Mouse (Mus musculus) mouse trophoblast stem cell (cell line): ENCODE measurements around the gene Pdzd2.

Source experiments
- in situ Hi-C, 2 experiments: fragments of 300-500 bp; cut with MseI, MboI; formaldehyde crosslinking; loops; 2 replicates in 1 of 2; 3 replicates in 1 of 2; pipeline ENCODE4 v1.15.1; 2025

Gene Pdzd2

GRCm38 (mm10) chr15:12578276-12578675 lies 161.4 kb downstream of the Pdzd2 start:
- in situ Hi-C loops: loop anchor here (5.0 kb wide), 1 partner anchor 206 kb away; no protein-coding TSS in a partner anchor

DNA sequence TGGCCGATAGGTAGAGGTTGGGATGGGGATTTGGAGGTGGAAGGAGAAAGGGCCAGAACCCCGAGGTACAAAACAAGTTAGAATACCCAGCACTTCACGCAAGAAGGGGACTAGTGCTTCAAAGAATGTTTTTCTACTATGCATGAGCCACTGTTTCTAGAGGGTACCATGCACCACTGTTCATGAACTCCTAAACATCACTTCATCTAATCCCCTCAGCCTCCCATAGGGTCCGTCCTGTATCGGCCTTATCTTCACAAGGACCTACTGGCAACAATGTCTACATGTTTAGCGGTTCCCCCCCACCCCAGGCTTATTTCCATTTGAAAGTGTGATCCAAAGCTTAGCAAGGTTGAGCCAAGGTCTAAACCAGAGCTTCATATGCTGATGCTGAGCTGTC lies 162.0 kb downstream of the Pdzd2 start:
- in situ Hi-C loops: loop anchor here (5.0 kb wide), 1 partner anchor 205 kb away; no protein-coding TSS in a partner anchor

GRCm38 (mm10) chr15:12577054-12577696 lies 162.5 kb downstream of the Pdzd2 start:
- in situ Hi-C loops: loop anchor here (5.0 kb wide), 1 partner anchor 205 kb away; no protein-coding TSS in a partner anchor

DNA sequence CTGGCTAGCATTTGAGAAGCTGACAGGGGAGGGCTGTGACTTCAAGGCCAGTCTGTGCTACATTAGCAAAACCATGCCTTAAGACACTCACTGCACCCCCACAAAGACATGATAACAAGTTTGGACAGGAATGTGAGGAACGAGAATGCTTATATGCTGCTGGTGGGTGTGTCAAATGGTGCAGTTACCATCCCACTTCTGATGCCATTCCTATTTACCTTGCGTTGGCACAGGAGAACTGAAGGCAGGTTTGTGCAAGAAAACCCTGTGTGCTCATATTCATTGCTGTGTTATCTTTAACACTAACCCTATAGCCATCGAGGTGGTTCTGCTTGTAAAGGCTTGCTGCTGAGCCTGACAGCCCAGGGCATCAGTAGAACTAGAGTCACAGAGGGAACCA lies 166.1 kb downstream of the Pdzd2 start:
- in situ Hi-C loops: no loop called here

DNA sequence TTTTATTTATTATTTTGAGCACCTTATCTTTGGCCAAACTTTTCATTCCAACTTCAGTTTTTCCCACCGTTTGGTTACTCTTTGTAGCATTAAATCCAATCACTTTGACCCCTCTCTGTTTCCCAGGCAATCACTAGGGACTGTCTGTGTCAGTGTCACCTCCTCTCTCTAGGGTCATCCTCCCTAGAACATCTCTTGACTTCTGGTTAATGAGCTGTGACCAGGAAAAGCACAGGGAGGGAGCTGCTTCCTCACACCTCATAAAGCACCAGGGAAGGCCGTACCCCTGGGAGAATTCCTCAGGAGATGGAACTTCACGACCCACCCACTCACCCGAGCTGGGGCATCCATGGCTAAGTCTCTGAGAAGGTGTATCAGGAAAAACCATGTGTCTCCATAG lies 168.6 kb downstream of the Pdzd2 start:
- in situ Hi-C loops: no loop called here

- in situ Hi-C loops: no loop called here
Measured at GRCm38 (mm10) chr15:12566637-12567440, 172.9 kb downstream of the Pdzd2 start.

DNA sequence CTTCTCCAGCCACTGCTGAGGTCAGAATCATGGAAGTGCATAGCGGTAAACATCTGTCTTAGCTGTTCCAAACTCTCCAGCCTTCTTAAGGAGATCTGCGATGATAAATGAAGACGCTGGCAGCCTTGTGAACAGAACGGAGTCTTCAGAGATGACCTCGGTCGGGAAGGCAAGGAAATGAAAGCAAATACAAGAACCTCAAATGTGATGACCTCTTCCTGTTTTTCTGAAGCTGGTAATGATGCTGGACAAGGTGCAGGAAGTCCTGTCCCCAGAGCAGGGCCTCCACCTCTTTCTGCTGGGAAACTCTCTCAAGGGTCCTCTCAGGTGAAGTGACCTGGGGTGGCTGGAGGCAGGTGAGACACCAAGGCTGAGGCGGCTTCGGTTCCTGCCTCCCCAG lies 174.4 kb downstream of the Pdzd2 start:
- in situ Hi-C loops: no loop called here

GRCm38 (mm10) chr15:12560505-12560904 lies 179.2 kb downstream of the Pdzd2 start:
- in situ Hi-C loops: no loop called here

DNA sequence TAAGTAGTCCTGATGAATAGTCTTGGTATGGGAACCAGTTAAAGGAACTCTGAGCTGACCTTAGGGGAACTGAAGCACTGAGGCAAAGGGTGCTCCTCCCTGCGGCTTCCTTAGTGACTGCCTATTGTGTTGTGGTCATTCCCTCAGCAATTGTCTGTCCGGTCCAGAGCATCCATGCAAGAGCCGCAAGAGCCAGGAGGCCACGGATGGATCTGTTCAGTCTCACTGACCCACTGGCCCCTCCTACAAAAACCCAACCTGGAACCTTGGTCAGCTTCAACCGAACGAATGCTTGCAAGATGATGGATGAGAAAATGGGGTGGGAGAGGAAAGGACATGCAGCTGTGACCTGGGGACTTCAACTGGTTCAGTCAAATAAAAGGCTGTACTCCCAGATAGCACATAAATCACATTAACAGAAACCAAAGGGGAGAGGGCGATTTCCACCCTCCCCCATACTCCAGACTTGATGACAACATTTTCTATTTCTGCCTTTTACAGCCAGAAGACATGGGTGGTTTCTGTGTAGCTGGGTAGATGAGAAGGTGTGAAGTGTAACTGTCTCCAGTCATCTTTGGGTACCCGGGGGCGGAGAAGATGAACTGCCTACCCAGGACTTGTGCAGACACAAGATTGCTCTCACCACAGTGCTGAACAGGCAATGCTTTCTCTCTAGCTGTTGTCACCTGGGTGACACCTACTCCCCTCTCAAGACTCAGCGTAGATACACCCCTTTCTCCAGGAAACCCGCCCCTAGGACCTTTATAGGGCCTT lies 181.9 kb downstream of the Pdzd2 start:
- in situ Hi-C loops: no loop called here

- in situ Hi-C loops: no loop called here
Measured at GRCm38 (mm10) chr15:12553211-12553610, 186.5 kb downstream of the Pdzd2 start.

DNA sequence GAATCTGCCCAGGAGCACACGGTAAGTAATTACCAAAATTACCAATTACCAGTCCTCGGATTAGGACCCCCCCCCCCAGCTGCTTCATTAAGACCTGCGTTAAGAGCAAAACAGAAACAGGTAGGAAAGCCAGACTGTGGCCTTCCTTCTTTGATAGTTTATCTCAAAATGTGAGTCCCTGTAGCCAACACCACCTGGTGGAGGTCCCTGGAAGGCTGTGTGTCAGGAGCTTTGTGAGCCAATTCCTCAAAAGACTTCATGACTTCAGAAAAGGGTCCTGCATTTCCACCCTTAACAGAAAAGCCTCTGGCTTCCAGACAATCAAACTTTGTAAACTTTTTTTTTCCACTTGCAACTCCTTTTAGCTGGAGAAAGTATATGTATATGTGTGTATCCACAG lies 188.8 kb downstream of the Pdzd2 start:
- in situ Hi-C loops: no loop called here

DNA sequence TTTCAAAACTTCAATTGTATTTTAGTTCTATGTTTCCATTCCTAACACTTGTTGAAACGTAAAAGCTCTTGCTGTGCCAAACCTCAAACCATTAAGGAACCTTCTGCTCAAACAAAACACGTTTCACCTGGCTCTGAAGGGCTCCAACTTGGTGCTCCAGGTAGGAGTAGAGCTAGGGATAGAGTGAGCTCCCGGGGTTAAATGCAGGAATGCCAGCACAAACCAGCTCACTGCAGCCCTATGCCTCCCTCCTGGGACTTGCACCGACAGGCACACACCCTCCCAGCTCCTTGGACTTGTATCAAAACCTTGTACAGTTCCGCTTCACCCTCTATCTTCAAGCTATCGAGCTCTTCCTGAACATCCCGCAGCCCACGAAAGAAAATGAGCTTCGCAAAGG lies 189.3 kb downstream of the Pdzd2 start:
- in situ Hi-C loops: no loop called here

DNA sequence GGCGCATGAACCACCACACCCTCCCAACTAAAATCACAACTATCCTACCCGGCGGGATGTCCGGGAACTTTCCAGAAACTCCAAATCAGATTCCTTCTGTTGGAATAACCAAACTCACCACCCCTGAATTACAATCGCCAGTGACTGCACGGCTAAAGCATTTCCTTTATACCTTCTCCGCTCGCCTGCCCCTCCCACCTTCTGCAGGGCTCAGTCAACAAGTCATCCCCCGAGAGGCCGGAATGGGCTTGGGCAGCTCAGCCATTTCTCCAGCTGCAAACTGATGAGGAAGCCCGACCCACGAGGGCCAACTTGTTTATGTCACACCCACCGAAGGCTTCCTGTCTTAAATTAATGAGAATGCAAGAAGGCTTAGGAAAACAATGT lies 189.8 kb downstream of the Pdzd2 start:
- in situ Hi-C loops: no loop called here

GRCm38 (mm10) chr15:12549271-12549918 lies 190.3 kb downstream of the Pdzd2 start:
- in situ Hi-C loops: no loop called here

DNA sequence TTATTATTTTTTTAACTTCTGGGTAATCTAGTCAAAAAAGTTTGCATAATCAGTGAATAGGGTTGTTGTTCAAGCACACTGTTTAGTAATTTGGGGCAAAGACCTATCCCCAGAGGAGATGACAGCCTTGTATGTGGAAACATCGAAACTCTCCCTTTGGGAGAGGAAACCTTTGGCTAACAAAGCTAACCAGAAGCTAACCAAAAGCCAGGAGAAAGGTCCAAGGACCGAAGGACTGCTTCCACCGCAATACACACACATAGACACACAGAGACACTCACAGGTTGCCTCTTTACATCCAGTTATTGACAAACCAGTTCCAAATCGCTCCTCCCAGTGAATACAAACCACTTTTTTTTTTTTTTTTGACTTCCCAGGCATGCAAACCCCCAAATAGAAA lies 191.0 kb downstream of the Pdzd2 start:
- in situ Hi-C loops: no loop called here

- in situ Hi-C loops: no loop called here
Measured at GRCm38 (mm10) chr15:12547640-12548405, 191.9 kb downstream of the Pdzd2 start.

DNA sequence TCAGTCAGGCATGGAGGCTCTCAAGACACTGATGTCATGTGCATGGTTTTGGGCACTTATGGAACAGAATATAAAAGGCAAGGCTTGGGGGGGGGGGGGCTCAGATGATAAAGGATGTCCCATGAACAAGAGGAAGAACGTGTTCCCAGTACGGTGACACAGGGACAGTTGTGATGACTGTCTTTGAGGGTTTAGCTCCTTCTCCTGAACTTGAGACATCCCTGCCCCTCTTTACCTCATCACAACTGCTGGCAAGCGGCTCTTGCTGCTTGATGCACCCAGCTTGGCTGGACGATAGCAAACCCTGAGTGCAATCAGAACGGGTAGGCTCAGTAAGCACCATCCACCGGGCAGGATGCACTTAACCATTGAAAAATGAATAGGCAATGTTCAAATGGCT lies 192.9 kb downstream of the Pdzd2 start:
- in situ Hi-C loops: no loop called here

DNA sequence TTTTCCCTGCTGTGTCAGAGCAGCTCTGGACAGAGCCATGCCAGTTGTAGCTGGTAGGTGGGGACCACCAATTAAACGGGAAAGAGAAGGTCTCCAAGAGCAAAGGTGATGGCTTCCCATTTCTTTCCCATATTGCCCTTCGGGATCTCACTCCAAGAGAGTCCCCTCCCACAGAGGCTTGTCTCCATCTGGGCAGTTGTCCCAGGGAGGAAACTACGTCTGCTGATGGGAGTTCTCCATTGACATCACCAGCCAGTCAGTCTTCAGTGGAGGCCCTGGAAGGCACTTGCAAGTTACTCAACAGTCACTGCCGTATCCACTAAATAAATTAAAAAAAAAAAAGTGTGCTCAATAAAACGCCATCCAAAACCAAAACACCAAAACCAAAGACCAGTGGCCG lies 194.1 kb downstream of the Pdzd2 start:
- in situ Hi-C loops: no loop called here

DNA sequence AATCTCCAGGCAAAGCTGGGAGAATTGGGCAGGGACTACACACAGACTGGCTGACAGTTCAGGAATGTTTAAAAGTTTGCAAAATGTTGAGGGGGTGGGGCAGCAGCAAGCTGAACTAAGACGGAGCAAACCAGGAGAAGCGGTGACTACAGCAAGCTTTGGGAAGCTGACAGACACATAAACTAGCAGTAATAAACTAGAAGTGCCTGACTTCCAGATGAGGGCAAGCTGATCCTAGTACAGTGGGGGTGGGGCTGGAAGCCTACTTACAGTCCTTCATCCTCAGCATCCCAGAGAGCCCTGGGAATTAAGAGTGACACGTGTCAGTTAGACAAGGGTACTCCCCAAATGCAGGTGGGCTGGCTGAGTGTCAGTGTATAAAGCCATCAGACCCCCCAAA lies 194.5 kb downstream of the Pdzd2 start:
- in situ Hi-C loops: no loop called here

GRCm38 (mm10) chr15:12543686-12544325 lies 195.9 kb downstream of the Pdzd2 start:
- in situ Hi-C loops: no loop called here

GRCm38 (mm10) chr15:12542316-12542715 lies 197.4 kb downstream of the Pdzd2 start:
- in situ Hi-C loops: no loop called here
